Mouse (Mus musculus) erythroblast, embryonic 14.5 days (primary cell): ENCODE measurements around the gene Ulk4.

Experiments
- GATA1 ChIP-seq: IDR thresholded peaks from 2 replicates; pipeline ENCODE4 v1.6.1; 2012; ENCODE audit warnings: low read length, inconsistent platforms, mixed read lengths
- TAL1 ChIP-seq: IDR thresholded peaks from 3 replicates; pipeline ENCODE4 v1.6.1; 2012; ENCODE audit warnings: low read length, inconsistent platforms, mixed read lengths

DNA sequence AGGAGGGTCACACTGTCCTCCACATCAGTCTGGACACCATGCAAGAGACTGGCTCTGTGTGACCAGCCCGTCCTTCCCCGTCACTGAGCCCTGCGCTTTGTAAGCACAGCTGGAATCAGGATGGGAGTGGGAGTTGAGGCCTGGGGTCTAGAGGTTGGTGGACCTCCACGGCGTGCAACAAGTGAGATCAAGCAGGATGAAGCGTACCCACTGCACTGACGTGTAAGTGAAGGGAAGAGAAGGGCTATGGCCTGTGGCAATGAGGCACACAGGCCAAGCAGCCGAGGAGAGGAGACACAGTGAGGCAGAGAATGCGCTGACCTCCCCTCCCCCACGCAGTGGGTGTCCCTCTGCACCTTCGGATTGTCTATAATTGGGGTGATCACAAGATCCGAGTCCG is 22.2 kb downstream of the Ulk4 start:
- TF ChIP-seq GATA1, result no peak
- TF ChIP-seq TAL1, result no peak
